Mouse (Mus musculus): ENCODE data around the gene Gm10134. TPM values are rescaled to one million over a fixed set of nuclear protein-coding genes. Genes with fewer than 3 reads are reported as not detected.
A peak's percentile ranks its signal among the peaks of the same experiment; 100 is the strongest.
"Not testable (repeated sequence)": the region's sequence is repeated elsewhere in the genome, so short reads cannot be mapped to it uniquely, and the experiment has no call there.

The Gm10134 gene
- polyA plus RNA-seq, 1 experiment from 2014 or later, result 7.5 TPM

DNA sequence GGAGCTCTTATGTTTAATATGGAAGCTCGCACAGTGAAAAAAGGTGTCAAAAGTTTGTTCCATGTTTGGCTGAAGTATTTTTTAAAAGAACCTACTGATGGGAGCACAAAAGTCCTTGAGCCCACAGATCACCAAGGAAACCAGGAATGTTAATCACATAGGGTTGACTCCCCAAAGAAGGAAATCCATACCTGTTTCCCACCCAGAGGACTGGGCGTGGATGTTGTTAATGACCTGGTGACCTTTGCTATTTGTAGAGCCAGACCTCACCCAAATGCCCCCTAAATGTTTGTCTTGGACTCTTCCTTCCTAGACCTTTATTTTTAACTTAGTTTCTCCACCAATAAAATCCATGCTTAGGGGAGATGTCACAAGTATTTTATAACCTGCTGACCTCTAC lies 35.3 kb upstream of the Gm10134 start:
- Histone ChIP-seq H3K4me2 (replicated peaks; ENCODE audit: low read depth, low read length) (no peak overlapping the region), H3K9ac (replicated peaks; ENCODE audit: low read depth, low read length) (no peak overlapping the region), H3K36me3 (ENCODE audit: control insufficient read depth, insufficient read depth, low read length) (peaks cover 24% of the 10 kb centered on the region), H3K4me3 (ENCODE audit: low read depth, low read length) (no peak overlapping the region), H3K4me1 (ENCODE audit: control insufficient read depth, insufficient read depth, low read length) (0 out of 2 replicates have a peak, but pooled peaks cover 9% of the 10 kb centered on the region), H3K9me3 (ENCODE audit: control insufficient read depth, low read depth, low read length) (peaks cover 5% of the 10 kb centered on the region; the same call in 1 of the 2 replicates), H3K27me3 (ENCODE audit: control insufficient read depth, insufficient read depth, low read length) (no peaks in the 10 kb centered on the region), H3K27ac (ENCODE audit: low read length) (no peak overlapping the region)
- WGBS, result 88% methylated on average over 2 of the region's 2 CpGs
- no peak for ATAC-seq (ENCODE audit: insufficient number of reproducible peaks, insufficient read depth, low FRiP score, low read depth)

DNA sequence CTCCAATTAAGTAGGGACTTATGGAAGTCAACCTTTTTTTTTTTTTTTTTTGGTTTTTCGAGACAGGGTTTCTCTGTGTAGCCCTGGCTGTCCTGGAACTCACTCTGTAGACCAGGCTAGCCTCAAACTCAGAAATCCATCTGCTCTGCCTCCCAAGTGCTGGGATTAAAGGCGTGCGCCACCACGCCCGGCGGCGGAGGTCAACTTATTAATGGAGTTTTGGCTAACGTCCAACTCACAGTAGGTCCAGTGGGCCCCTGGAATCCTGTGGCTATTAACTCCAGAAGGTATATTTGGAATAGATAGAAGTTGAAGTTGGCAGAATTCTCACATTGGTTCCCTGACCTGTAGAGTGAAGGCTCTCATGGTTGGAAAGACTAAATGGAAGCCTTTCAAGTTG lies 33.9 kb upstream of the Gm10134 start:
- WGBS, result 95% methylated on average over 8 of the region's 8 CpGs
- not testable (repeated sequence) for H3K27me3 ChIP-seq (ENCODE audit: control insufficient read depth, insufficient read depth, low read length); ATAC-seq (ENCODE audit: insufficient number of reproducible peaks, insufficient read depth, low FRiP score, low read depth)

DNA sequence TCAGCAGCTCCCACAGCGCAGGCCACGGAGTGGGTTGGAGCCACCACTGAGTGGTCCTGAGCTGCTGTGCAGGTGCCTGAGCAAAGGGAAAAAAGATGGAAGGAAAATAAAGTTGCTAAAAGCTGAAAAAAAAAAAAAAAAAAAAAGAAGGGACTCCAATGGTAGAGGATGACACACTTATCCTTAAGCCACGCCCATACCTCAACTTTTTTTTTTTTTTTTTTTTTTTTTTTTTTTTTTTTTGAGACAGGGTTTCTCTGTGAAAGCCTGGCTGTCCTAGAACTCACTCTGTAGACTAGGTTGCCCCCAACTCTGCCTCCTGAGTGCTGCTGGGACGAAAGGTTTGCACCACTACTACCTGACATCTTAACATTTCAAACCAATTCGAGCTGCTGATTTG lies 27.9 kb upstream of the Gm10134 start:
- 90% methylated on average over 5 of the region's 5 CpGs for WGBS
- not testable (repeated sequence) for H3K4me1 ChIP-seq (ENCODE audit: control insufficient read depth, insufficient read depth, low read length); H3K4me3 ChIP-seq (ENCODE audit: low read depth, low read length); H3K9ac ChIP-seq (replicated peaks; ENCODE audit: low read depth, low read length); H3K27me3 ChIP-seq (ENCODE audit: control insufficient read depth, insufficient read depth, low read length); H3K4me2 ChIP-seq (replicated peaks; ENCODE audit: low read depth, low read length); H3K9me3 ChIP-seq (ENCODE audit: control insufficient read depth, low read depth, low read length); H3K27ac ChIP-seq (ENCODE audit: low read length); ATAC-seq (ENCODE audit: insufficient number of reproducible peaks, insufficient read depth, low FRiP score, low read depth); H3K36me3 ChIP-seq (ENCODE audit: control insufficient read depth, insufficient read depth, low read length)

More for the DNA sequence above, 33.9 kb upstream of the Gm10134 start:
- not testable (repeated sequence) for H3K9me3 ChIP-seq (ENCODE audit: control insufficient read depth, low read depth, low read length); H3K9ac ChIP-seq (replicated peaks; ENCODE audit: low read depth, low read length); H3K4me1 ChIP-seq (ENCODE audit: control insufficient read depth, insufficient read depth, low read length); H3K4me2 ChIP-seq (replicated peaks; ENCODE audit: low read depth, low read length); H3K4me3 ChIP-seq (ENCODE audit: low read depth, low read length); H3K27ac ChIP-seq (ENCODE audit: low read length)
- peaks cover 24% of the 10 kb centered on the region for H3K36me3 ChIP-seq (ENCODE audit: control insufficient read depth, insufficient read depth, low read length)

DNA sequence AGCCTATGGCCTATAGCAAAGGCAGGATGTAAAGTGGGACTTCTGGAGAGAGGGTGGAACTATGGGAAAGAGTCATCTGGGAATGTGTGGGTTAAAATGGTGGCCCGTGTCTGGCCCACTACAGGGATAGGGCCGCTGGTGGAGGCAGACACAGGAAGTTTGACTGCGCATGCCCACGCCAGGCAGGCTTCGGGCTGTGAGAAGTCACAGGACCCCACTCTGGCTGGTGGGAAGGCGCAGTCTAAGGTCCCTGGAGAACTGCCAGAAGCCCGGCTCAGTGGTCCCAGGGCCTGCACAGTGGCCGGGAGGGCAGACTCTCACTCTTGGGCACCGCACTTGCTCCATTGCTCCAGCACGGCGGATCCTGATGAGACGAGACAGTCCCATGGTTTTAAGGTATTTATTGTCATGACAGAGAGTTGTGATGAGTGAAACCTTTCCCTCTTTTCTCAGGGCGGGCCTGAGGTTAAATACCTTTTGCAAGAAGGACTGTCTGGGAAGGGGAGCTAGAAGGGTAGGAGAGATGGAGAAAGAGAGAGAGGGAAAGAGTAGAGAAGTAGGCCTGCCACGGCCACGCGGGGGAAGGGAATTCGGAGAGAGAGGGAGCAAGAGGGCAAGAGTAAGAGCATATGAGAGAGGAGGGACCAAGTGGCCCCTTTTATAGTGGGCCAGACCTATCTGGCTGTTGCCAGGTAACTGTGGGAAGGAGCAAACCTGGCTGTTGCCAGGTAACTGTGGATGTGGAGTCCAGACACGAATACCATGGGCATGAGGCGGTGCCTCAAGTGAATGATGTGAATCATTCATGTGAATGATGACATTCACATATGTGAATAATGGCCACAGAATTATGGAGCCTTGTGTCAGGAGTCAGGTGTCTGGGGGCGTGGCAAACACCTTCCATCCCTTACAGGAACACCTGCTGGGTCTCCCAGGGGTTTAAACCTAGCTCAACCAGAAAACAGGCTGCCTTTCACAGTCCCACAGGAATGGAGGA lies 26.4 kb upstream of the Gm10134 start:
- 0 out of 2 replicates have a peak, but pooled peaks cover 3% of the 10 kb centered on the region for H3K4me1 ChIP-seq (ENCODE audit: control insufficient read depth, insufficient read depth, low read length)

DNA sequence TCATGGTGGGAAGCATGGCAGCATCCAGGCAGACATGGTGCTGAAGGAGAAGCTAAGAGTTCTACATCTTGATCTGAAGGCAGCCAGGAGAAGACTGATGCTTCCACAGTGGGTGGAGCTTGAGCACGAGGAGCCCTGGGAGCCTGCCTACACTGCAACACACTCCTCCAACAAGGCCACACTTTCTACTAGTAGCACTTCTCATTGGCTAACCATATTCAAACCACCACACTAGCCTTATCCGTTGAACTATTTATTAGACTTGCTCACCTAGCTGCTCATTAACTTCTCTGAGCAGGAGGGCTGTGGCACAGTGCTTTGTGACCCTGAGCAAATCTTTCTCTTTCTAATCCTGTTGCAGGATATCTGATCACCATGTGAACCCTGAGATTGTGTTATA lies 22.0 kb upstream of the Gm10134 start:
- Histone ChIP-seq H3K4me3 (ENCODE audit: low read depth, low read length) (no peak overlapping the region), H3K9ac (replicated peaks; ENCODE audit: low read depth, low read length) (no peak overlapping the region), H3K36me3 (ENCODE audit: control insufficient read depth, insufficient read depth, low read length) (no peaks in the 10 kb centered on the region), H3K9me3 (ENCODE audit: control insufficient read depth, low read depth, low read length) (no peaks in the 10 kb centered on the region), H3K27me3 (ENCODE audit: control insufficient read depth, insufficient read depth, low read length) (no peaks in the 10 kb centered on the region), H3K27ac (ENCODE audit: low read length) (no peak overlapping the region), H3K4me2 (replicated peaks; ENCODE audit: low read depth, low read length) (no peak overlapping the region), H3K4me1 (ENCODE audit: control insufficient read depth, insufficient read depth, low read length) (0 out of 2 replicates have a peak, but pooled peaks cover 3% of the 10 kb centered on the region)
- WGBS, result 47% methylated on average over 2 of the region's 2 CpGs
- no peak for ATAC-seq (ENCODE audit: insufficient number of reproducible peaks, insufficient read depth, low FRiP score, low read depth)

More for the DNA sequence above, 26.4 kb upstream of the Gm10134 start:
- H3K9ac ChIP-seq (replicated peaks; ENCODE audit: low read depth, low read length), result no peak overlapping the region
- no peaks in the 10 kb centered on the region for H3K27me3 ChIP-seq (ENCODE audit: control insufficient read depth, insufficient read depth, low read length)
- H3K27ac ChIP-seq (ENCODE audit: low read length), result no peak overlapping the region; the same call in 1 of the 2 replicates
- H3K4me3 ChIP-seq (ENCODE audit: low read depth, low read length), result no peak overlapping the region
- 0 out of 2 replicates have a peak overlapping the region, but pooled peaks have one; percentile 20 for H3K4me2 ChIP-seq (replicated peaks; ENCODE audit: low read depth, low read length)
- H3K36me3 ChIP-seq (ENCODE audit: control insufficient read depth, insufficient read depth, low read length), result no peaks in the 10 kb centered on the region
- no peaks in the 10 kb centered on the region for H3K9me3 ChIP-seq (ENCODE audit: control insufficient read depth, low read depth, low read length)
- no peak for ATAC-seq (ENCODE audit: insufficient number of reproducible peaks, insufficient read depth, low FRiP score, low read depth)
- 67% methylated on average over 20 of the region's 20 CpGs for WGBS

DNA sequence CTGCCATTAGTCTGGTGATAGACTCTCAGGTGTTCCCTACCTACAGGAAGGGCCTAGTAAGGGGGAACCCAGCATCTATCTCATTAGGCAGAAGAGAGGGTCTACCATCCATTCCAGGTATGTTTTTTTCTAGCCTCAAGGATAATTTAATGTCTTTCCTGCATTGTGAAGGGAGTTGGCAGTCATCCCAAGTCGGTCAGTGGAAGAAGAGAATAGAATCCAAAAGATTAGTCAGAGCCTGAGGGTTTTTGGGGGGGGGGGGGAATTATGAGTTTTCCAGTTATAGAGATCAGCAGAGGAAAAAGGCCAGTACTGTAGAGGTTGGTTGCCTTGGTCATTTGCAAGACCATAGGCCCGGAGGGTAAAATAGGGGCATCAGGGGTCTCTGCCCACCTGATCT lies 11.4 kb upstream of the Gm10134 start:
- ATAC-seq (ENCODE audit: insufficient number of reproducible peaks, insufficient read depth, low FRiP score, low read depth), result no peak
- WGBS, result 86% methylated on average over 2 of the region's 2 CpGs
- Histone ChIP-seq H3K27ac (ENCODE audit: low read length) (no peak overlapping the region; the same call in 1 of the 2 replicates), H3K36me3 (ENCODE audit: control insufficient read depth, insufficient read depth, low read length) (no peaks in the 10 kb centered on the region), H3K4me3 (ENCODE audit: low read depth, low read length) (no peak overlapping the region), H3K4me1 (ENCODE audit: control insufficient read depth, insufficient read depth, low read length) (peaks cover 3% of the 10 kb centered on the region; the same call in 1 of the 2 replicates), H3K4me2 (replicated peaks; ENCODE audit: low read depth, low read length) (no peak overlapping the region), H3K9ac (replicated peaks; ENCODE audit: low read depth, low read length) (no peak overlapping the region), H3K9me3 (ENCODE audit: control insufficient read depth, low read depth, low read length) (no peaks in the 10 kb centered on the region; the same call in 1 of the 2 replicates), H3K27me3 (ENCODE audit: control insufficient read depth, insufficient read depth, low read length) (no peaks in the 10 kb centered on the region)

DNA sequence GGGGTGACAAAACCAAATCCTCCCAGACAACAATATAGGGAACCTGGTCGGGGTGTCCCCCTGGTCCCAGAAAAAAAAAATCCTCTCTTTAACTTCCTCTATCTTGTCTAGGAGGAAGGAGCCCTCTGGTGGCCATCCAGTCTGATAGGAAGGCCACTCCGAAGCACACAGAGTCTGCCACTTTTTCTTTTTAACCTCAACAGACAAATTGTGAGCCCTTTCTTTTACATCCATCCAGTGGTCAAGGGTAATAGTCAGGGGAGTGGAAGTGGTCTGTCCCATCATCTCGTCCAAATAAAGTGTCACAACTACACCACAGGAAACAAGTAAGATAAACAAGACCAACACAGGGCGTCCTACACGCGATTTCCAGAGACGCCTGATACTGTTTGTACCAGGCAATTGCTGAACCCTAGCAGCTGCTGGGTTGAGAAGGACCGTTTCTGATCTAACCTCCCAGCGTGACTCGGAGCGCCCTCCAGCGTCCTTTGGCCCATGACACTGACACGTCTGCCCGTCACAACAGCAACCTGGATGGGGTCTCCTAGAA lies 10.6 kb upstream of the Gm10134 start:
- Histone ChIP-seq H3K27ac (ENCODE audit: low read length) (peak overlapping the region; percentile 83), H3K4me3 (ENCODE audit: low read depth, low read length) (no peak overlapping the region), H3K36me3 (ENCODE audit: control insufficient read depth, insufficient read depth, low read length) (no peaks in the 10 kb centered on the region), H3K9ac (replicated peaks; ENCODE audit: low read depth, low read length) (no peak overlapping the region), H3K4me2 (replicated peaks; ENCODE audit: low read depth, low read length) (no peak overlapping the region), H3K9me3 (ENCODE audit: control insufficient read depth, low read depth, low read length) (no peaks in the 10 kb centered on the region; the same call in 1 of the 2 replicates), H3K4me1 (ENCODE audit: control insufficient read depth, insufficient read depth, low read length) (peaks cover 3% of the 10 kb centered on the region; the same call in 1 of the 2 replicates), H3K27me3 (ENCODE audit: control insufficient read depth, insufficient read depth, low read length) (no peaks in the 10 kb centered on the region)
- no peak for ATAC-seq (ENCODE audit: insufficient number of reproducible peaks, insufficient read depth, low FRiP score, low read depth)
- WGBS, result 62% methylated on average over 14 of the region's 14 CpGs

DNA sequence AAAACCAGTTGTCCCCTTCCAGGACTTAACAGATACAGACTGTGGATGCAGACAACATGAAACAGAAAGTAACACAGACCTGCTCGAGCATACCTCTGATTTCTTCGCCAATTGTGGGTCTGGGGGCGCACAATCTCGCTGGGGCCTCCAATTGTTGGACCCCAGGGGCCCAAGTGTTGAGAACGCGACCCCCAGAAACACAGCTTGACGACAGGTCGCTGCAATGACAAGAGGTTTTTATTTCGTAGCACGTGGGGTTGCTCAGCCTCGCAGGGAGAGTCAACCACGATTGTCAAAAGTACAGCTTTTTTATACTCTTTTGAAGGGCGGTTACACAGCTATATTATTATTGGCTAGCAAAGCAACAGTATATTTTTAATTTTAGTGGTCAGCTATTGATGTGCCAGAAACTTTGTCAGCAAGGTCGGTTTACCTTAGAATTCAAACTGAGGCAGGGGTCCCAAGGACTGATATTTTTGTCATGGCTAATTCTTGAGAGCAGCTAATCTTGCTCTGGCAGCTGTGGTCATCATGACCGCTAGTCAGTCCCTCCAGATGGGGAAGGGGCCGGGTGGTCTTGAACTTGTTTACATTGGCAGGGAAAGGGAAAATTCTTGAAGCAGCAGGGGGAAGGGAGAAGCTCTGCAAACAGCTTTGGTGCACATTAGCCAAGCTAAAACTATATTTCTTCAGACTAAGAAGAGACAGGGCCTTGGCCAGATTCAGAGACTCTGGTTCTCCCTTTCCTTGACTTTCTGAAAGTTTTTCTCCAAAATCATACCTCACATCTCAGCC lies 9.9 kb upstream of the Gm10134 start:
- no peak overlapping the region for H3K9ac ChIP-seq (replicated peaks; ENCODE audit: low read depth, low read length)
- no peak; the same call in 1 of the 2 replicates for ATAC-seq (ENCODE audit: insufficient number of reproducible peaks, insufficient read depth, low FRiP score, low read depth)
- H3K4me1 ChIP-seq (ENCODE audit: control insufficient read depth, insufficient read depth, low read length), result peaks cover 3% of the 10 kb centered on the region; the same call in 1 of the 2 replicates
- no peaks in the 10 kb centered on the region; the same call in 1 of the 2 replicates for H3K9me3 ChIP-seq (ENCODE audit: control insufficient read depth, low read depth, low read length)
- no peaks in the 10 kb centered on the region for H3K36me3 ChIP-seq (ENCODE audit: control insufficient read depth, insufficient read depth, low read length)
- H3K27me3 ChIP-seq (ENCODE audit: control insufficient read depth, insufficient read depth, low read length), result no peaks in the 10 kb centered on the region
- no peak overlapping the region for H3K4me3 ChIP-seq (ENCODE audit: low read depth, low read length)
- H3K27ac ChIP-seq (ENCODE audit: low read length), result peak overlapping the region; percentile 83
- no peak overlapping the region for H3K4me2 ChIP-seq (replicated peaks; ENCODE audit: low read depth, low read length)
- 74% methylated on average over 16 of the region's 16 CpGs for WGBS
